Mouse (Mus musculus) intestine, postnatal 0 days (tissue): Measurements from ENCODE around the gene Olfr543. TPM values are rescaled to one million over a fixed set of nuclear protein-coding genes. Genes with fewer than 3 reads are reported as not detected.

Experiments
- ATAC-seq: fragments of 200-750 bp; cut with Nextera tagmentation; 2 replicates; pipeline ENCODE4 v1.8.0; 2017; ENCODE audit warnings: mild to moderate bottlenecking, moderate TSS enrichment, moderate library complexity
- H3K27ac ChIP-seq: fragments of 300-500 bp; sonication (generic); 2 replicates; pipeline ENCODE4 v1.5.1; 2014; ENCODE audit warnings: mild to moderate bottlenecking, low read depth, low read length, moderate library complexity
- H3K27me3 ChIP-seq: fragments of 300-500 bp; sonication (generic); replicated peaks from 2 replicates; pipeline ENCODE4 v1.6.1; 2014; ENCODE audit warnings: low read length, mixed read lengths; ENCODE audit not compliant: control insufficient read depth, insufficient read depth
- H3K36me3 ChIP-seq: fragments of 300-500 bp; sonication (generic); 2 replicates; pipeline ENCODE4 v1.6.1; 2014; ENCODE audit warnings: mild to moderate bottlenecking, moderate library complexity; ENCODE audit not compliant: control insufficient read depth, insufficient read depth
- H3K4me1 ChIP-seq: fragments of 300-500 bp; sonication (generic); replicated peaks from 2 replicates; pipeline ENCODE4 v1.6.1; 2014; ENCODE audit warnings: antibody characterized with exemption, low read length, mixed read lengths; ENCODE audit not compliant: control insufficient read depth, insufficient read depth
- H3K4me2 ChIP-seq: fragments of 300-500 bp; sonication (generic); replicated peaks from 2 replicates; pipeline ENCODE4 v1.6.1; 2014; ENCODE audit warnings: low read depth, mild to moderate bottlenecking, moderate library complexity
- H3K4me3 ChIP-seq: fragments of 300-500 bp; sonication (generic); 2 replicates; pipeline ENCODE4 v1.5.1; 2014; ENCODE audit warnings: low read depth, low read length
- H3K9ac ChIP-seq: fragments of 300-500 bp; sonication (generic); 2 replicates; pipeline ENCODE4 v1.6.1; 2014; ENCODE audit warnings: mild to moderate bottlenecking, low read depth, low read length
- H3K9me3 ChIP-seq: fragments of 300-500 bp; sonication (generic); 2 replicates; pipeline ENCODE4 v1.6.1; 2016; ENCODE audit warnings: mixed run types; ENCODE audit not compliant: control insufficient read depth
- CTCF ChIP-seq: sonication (generic); IDR thresholded peaks from 2 replicates; pipeline ENCODE4 v1.5.1; 2016; ENCODE audit warnings: low read depth, mild to moderate bottlenecking, control low read depth, antibody characterized with exemption, moderate library complexity
- WGBS: fragments of 180-500 bp; shearing (Covaris S2); extraction: QIAGEN DNeasy Blood & Tissue Kit; methylation state at CpG from one replicate; pipeline ENCODE4 v1.1.7; 2014; 5-methylcytosine and 5-hydroxymethylcytosine counted together
- polyA plus RNA-seq: library from polyadenylated mRNA; unstranded; fragments of >200 nt; fragmentation: Nextera tagmentation; extraction: Ambion mirVana; gene quantifications from 2 replicates; pipeline ENCODE4 v1.2.1, GENCODE M21; 2015

The Olfr543 gene
- polyA plus RNA-seq, 1 experiment from 2014 or later = not detected

- TF ChIP-seq CTCF = no peak
- WGBS = 52% methylated on average over 5 of the region's 5 CpGs
- ATAC-seq = peak; percentile 51; the same call in 1 of the 2 replicates
Measured at GRCm38 (mm10) chr7:102479368-102480078, 2.0 kb downstream of the Olfr543 start.

DNA sequence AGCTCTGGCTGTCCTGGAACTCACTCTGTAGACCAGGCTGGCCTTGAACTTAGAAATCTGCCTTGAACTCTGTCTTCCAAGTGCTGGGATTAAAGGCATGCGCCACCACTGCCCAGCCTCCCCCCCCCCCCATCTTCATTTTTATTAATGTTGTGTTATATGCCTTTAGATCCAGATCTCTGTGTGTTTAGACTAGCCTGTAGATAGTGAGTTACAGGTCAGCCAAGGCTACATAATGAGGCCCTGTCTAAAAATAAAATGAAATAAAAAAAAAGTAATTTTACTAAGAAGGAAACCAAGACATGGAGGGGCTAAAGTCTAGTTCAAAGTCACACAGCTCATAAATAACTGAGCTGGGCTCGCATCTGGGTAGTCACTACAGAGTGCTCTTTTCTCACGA, 2.6 kb downstream of the Olfr543 start:
- Histone ChIP-seq H3K9ac (no peak overlapping the region), H3K27me3 (no peaks in the 10 kb centered on the region), H3K4me1 (no peaks in the 10 kb centered on the region), H3K36me3 (no peaks in the 10 kb centered on the region), H3K27ac (no peak overlapping the region), H3K4me3 (no peak overlapping the region), H3K9me3 (no peaks in the 10 kb centered on the region), H3K4me2 (no peak overlapping the region)
- no peak for TF ChIP-seq CTCF
- WGBS = 58% methylated on average over 3 of the region's 3 CpGs
- 0 out of 2 replicates have a peak, but pooled peaks have one; percentile 19 for ATAC-seq

More at GRCm38 (mm10) chr7:102479368-102480078, 2.0 kb downstream of the Olfr543 start:
- no peaks in the 10 kb centered on the region for H3K9me3 ChIP-seq
- H3K9ac ChIP-seq = no peak overlapping the region
- H3K27me3 ChIP-seq = no peaks in the 10 kb centered on the region
- H3K36me3 ChIP-seq = no peaks in the 10 kb centered on the region
- H3K4me1 ChIP-seq = no peaks in the 10 kb centered on the region
- no peak overlapping the region for H3K27ac ChIP-seq
- no peak overlapping the region for H3K4me2 ChIP-seq
- H3K4me3 ChIP-seq = no peak overlapping the region

DNA sequence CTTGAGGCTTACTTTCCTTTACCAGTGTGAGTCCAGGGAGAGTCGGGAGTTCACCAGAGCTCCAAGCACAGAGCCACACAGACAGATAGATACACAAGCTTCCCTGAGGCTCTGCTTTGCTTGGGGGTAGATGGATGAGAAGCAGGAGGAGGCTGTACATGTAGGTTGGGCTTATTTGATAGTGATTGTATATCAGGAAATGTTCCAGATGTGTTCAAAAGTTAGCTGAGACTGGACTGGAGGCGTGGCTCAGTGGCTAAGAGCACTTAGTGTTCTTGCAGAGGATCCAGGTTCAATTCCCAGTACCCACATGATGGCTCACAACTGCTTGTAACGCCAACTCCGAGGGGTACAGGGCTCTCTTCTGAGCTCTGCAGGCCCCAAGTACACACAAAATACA, 3.1 kb downstream of the Olfr543 start:
- H3K36me3 ChIP-seq = no peaks in the 10 kb centered on the region
- no peak overlapping the region for H3K4me2 ChIP-seq
- H3K4me3 ChIP-seq = no peak overlapping the region
- no peaks in the 10 kb centered on the region for H3K27me3 ChIP-seq
- 84% methylated on average over 4 of the region's 4 CpGs for WGBS
- ATAC-seq = no peak
- no peak overlapping the region for H3K27ac ChIP-seq
- no peak overlapping the region for H3K9ac ChIP-seq
- no peaks in the 10 kb centered on the region for H3K9me3 ChIP-seq
- H3K4me1 ChIP-seq = no peaks in the 10 kb centered on the region
- TF ChIP-seq CTCF = no peak

DNA sequence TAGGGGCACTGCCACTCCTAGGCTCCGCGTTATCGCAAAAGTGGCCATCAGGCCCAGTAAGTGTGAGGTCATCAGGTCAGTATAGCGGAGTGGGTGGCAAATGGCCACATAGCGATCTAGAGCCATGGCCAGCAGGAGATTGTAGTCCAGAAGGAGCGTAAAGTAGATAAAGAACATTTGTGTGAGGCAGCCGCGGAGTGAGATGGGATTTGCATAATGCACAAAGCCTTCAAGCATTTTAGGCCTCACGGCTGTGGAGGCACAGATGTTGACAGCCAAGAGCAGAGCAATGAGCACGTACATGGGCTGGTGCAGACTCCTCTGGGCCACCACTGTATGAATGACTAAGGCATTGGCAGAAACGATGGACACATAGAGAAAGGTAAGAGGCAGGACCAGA, 4.1 kb downstream of the Olfr543 start:
- Histone ChIP-seq H3K27ac (no peak overlapping the region), H3K4me3 (no peak overlapping the region), H3K9ac (no peak overlapping the region), H3K4me2 (no peak overlapping the region), H3K27me3 (no peaks in the 10 kb centered on the region), H3K36me3 (no peaks in the 10 kb centered on the region), H3K9me3 (no peaks in the 10 kb centered on the region), H3K4me1 (no peaks in the 10 kb centered on the region)
- no peak for ATAC-seq
- TF ChIP-seq CTCF = 0 out of 2 replicates have a peak, but pooled peaks have one; percentile 19
- 84% methylated on average over 11 of the region's 11 CpGs for WGBS

GRCm38 (mm10) chr7:102476601-102477000, 4.9 kb downstream of the Olfr543 start:
- H3K4me1 ChIP-seq = no peaks in the 10 kb centered on the region
- no peaks in the 10 kb centered on the region for H3K9me3 ChIP-seq
- no peak overlapping the region for H3K9ac ChIP-seq
- no peak overlapping the region for H3K27ac ChIP-seq
- TF ChIP-seq CTCF = no peak
- H3K36me3 ChIP-seq = no peaks in the 10 kb centered on the region
- H3K27me3 ChIP-seq = no peaks in the 10 kb centered on the region
- no peak overlapping the region for H3K4me2 ChIP-seq
- ATAC-seq = no peak
- no peak overlapping the region for H3K4me3 ChIP-seq
- WGBS = 92% methylated on average over 5 of the region's 5 CpGs

GRCm38 (mm10) chr7:102472675-102473074, 8.8 kb downstream of the Olfr543 start:
- Histone ChIP-seq H3K9me3 (no peaks in the 10 kb centered on the region), H3K36me3 (peaks cover 20% of the 10 kb centered on the region)
- WGBS = 44% methylated on average over 5 of the region's 5 CpGs

More at GRCm38 (mm10) chr7:102472675-102473074, 8.8 kb downstream of the Olfr543 start:
- TF ChIP-seq CTCF = no peak
- no peak overlapping the region for H3K4me3 ChIP-seq
- no peak for ATAC-seq
- H3K27me3 ChIP-seq = no peaks in the 10 kb centered on the region
- H3K9ac ChIP-seq = no peak overlapping the region
- H3K4me2 ChIP-seq = no peak overlapping the region
- no peaks in the 10 kb centered on the region for H3K4me1 ChIP-seq
- no peak overlapping the region for H3K27ac ChIP-seq
